Mouse (Mus musculus): ENCODE results near the gene Phkb.

- TF ChIP-seq CTCF (conservative IDR thresholded peaks at IDR 0.05 in 1 of 2, IDR thresholded peaks at IDR 0.05 in 1 of 2; ENCODE audit: low read depth in 2 of 2, low read length in 2 of 2), result no peak
- TF ChIP-seq E2F4 (IDR thresholded peaks at IDR 0.05; ENCODE audit: insufficient replicate concordance, low read depth, low read length), result no peak
- TF ChIP-seq MAX (IDR thresholded peaks at IDR 0.05; ENCODE audit: low read length), result no peak
- no peak for TF ChIP-seq ZNF384 (IDR thresholded peaks at IDR 0.05; ENCODE audit: low read depth, low read length)
- TF ChIP-seq POLR2A (IDR thresholded peaks at IDR 0.05; ENCODE audit: low read depth, low read length), result no peak
- TF ChIP-seq ZKSCAN1 (IDR thresholded peaks at IDR 0.05; ENCODE audit: borderline replicate concordance, low read depth, low read length), result no peak
- TF ChIP-seq BHLHE40 (IDR thresholded peaks at IDR 0.05; ENCODE audit: low read depth, low read length), result no peak
- TF ChIP-seq POLR2AphosphoS2 (IDR thresholded peaks at IDR 0.05; ENCODE audit: low read depth, low read length), result no peak
- no peak for TF ChIP-seq ELF1 (IDR thresholded peaks at IDR 0.05; ENCODE audit: low read depth, low read length)
- TF ChIP-seq ETS1 (conservative IDR thresholded peaks at IDR 0.05; ENCODE audit: low read depth, low read length), result no peak
- TF ChIP-seq MEF2A (IDR thresholded peaks at IDR 0.05; ENCODE audit: borderline replicate concordance, low read depth, low read length), result no peak
- TF ChIP-seq GABPA (IDR thresholded peaks at IDR 0.05; ENCODE audit: insufficient replicate concordance, low read depth, low read length), result no peak
Observed at GRCm38 (mm10) chr8:85813621-85814020, 27.1 kb upstream of the Phkb start.
